Mouse (Mus musculus) kidney, postnatal 4 days (tissue): ENCODE measurements at regions not wholly inside any gene's neighbourhood (a gene's known extent, or its start where the extent isn't known, plus 50 kb on each side); places are given as distances from the start of the nearest gene placed in this dataset.
A peak's percentile ranks its signal among the peaks of the same experiment; 100 is the strongest.

ENCODE experiments used
- DNase-seq, 2 experiments: peaks; one replicate each; pipeline ENCODE4 v3.0.0; 2021; ENCODE audit warnings: mixed read lengths in 2 of 2

DNA sequence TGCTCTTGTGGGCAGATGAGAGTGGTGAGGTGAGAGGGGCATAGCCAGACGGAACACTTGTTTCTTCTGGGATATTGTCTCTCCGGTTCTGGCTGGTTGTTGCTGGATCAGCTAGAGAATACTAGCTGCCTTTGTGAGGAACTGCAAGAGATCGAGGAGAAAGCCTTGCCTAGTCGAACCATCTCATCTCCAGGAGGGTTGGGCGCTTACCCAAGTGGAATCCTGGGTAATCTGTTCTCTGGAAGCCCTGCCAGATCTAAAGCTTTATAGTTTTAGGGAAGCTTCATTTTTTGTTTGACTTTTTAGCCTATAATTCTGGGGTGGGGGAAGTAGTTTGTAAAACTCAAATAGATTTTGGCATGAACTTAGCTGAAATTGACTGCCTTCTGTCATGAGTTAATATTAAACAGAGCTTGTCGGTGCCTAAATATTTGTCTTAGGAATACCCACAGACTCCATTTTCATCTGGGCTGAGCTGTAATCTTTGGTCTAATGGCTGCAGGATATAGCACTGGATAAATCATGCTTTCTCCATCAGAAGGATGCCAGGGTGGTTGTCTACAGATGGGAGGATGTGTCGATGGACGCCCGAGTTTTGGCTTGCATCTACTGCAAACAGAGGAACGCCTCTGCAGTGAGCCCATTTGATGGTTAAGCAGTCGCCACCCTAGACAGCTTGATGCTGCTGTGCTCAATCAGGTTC is 279.1 kb upstream of the Zfp64 start:
- DNase-seq: no peak

- DNase-seq: no peak
These were observed 278.1 kb upstream of the Zfp64 start for GRCm38 (mm10) chr2:169233151-169234123.

- no peak for DNase-seq
These were observed 266.9 kb upstream of the Zfp64 start for GRCm38 (mm10) chr2:169222264-169222663.

GRCm38 (mm10) chr2:169221141-169221540 is 265.8 kb upstream of the Zfp64 start:
- no peak for DNase-seq

DNA sequence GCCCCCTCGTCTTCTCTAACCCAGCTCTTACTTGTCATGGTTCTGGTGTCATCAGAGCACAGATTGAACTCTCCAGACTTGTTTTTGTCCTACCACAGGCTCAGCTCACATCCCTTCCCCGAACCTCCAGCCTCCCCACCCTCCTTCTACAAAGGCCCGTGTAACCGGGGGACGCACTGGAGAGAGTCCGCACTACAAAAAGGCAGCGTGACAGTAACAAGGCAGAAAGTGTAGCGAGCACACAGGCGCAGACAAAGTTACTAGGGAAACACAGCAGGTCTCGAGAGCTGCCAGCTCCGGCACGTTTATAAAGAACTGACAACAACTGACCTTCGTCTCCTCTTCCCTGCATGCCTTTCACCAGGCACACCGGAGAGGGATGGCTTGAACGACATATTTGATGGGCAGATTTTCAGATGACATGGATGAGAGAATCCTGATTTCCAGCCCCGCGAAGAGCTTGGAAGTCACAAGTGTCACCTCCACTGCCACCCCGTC is 260.2 kb upstream of the Zfp64 start:
- DNase-seq: no peak

GRCm38 (mm10) chr2:169214396-169214795 is 259.0 kb upstream of the Zfp64 start:
- no peak for DNase-seq

- DNase-seq: peak; percentile 60 to 72
These were observed 257.9 kb upstream of the Zfp64 start for GRCm38 (mm10) chr2:169213314-169213713.

GRCm38 (mm10) chr2:169212676-169213257 is 257.4 kb upstream of the Zfp64 start:
- DNase-seq: peak; percentile 39 to 54

DNA sequence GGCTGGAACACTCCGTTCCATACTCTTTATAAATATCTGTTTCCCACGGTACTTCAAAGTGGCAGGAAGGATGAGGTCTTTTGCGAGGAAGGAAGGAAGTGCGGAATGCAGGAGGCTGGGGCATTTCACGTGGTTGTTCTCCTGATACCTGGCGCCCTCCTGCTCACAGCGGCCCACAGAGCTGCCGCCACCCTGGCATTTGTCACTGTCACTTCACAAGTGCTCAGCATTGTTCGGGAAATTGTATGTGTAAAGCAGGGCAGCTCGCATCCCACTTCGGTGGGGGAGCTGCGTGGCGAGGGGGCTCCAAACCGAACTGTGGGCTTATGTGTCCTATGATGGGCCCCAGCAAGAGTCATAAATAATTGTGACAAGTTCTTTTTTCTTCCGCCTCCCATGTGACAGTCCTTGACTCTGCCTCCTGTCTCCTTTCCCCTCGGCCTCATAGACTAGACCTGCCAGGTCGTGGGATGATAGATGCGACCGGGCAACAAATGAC is 248.9 kb upstream of the Zfp64 start:
- peak; percentile 12 to 29 for DNase-seq

- DNase-seq: no peak
These were observed 236.6 kb upstream of the Zfp64 start for GRCm38 (mm10) chr2:169191974-169192373.

GRCm38 (mm10) chr2:169191465-169191864 is 236.1 kb upstream of the Zfp64 start:
- DNase-seq: no peak

DNA sequence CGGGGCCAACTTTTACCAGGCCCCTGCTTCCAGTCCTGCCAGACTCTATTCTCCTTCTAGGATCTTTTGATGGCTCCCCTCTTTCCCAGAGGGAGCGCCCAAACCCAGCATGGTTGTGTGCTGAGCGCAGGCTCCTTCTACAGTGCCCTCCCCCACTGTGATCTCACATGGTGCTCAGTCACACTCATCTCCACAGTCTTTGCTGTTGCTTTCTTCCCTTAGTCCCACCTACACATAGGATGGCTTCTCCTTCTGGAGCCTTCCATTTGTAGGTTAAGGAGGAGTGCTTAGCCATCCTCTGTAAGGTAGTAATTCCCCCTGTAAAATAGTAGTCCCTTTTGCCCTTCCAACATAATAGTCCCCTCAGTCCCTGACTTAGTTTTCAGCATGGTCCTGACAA is 222.2 kb upstream of the Zfp64 start:
- DNase-seq: no peak

DNA sequence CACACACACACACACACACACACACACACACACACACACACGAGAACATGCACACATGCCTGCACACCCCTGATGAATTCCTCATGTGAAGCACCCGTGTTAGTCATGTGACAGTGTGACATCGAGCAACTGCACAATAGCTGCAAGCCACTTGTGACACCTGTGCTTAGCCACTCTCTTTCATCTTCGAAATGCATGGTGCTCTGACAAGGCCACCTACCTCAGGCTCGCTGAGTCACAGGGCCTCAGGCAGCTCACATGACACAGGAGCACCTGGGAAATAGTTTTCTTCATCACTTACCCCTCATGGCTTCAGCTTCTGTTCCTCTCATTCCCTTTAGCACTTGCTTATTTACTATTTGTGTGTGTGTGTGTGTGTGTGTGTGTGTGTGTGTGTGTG is 213.4 kb upstream of the Zfp64 start:
- DNase-seq: no peak

GRCm38 (mm10) chr2:169168376-169168775 is 213.0 kb upstream of the Zfp64 start:
- DNase-seq: no peak

- DNase-seq: peak; percentile 27
These were observed 206.3 kb upstream of the Zfp64 start for GRCm38 (mm10) chr2:169161651-169162050.

GRCm38 (mm10) chr2:169158760-169159159 is 203.4 kb upstream of the Zfp64 start:
- DNase-seq: no peak

DNA sequence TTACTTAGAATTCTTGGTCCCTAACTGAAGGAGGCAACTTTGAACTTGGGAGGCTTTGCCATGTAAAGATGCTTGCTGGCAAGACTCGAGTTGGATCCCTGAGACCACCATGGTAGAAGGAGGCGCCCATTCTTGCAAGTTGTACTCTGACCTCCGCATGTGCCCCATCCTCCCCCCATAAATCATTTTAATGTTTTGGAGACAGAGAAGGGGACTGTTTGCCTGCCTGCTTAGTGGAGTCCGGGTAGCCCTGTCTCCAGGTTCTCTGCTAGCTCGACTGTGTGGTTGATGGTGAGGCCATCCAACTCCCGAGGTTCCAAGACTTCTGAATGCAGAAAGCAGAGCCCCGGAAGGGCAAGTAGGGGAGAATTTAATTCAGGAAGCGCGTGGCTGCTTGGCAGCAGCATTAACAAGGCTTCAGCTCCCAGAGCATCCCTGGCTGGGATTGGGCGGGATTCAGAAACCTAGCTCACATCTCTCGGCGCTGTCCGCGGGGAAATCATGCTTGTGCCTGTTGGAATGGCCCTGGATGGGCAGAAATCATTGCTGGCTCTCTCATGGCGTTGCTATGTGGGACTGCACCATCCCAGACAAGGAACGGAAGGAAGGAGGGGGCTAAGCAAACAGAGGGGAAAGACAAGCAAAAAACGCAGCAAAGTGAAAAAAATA is 202.8 kb upstream of the Zfp64 start:
- peak; percentile 53 to 67 for DNase-seq

DNA sequence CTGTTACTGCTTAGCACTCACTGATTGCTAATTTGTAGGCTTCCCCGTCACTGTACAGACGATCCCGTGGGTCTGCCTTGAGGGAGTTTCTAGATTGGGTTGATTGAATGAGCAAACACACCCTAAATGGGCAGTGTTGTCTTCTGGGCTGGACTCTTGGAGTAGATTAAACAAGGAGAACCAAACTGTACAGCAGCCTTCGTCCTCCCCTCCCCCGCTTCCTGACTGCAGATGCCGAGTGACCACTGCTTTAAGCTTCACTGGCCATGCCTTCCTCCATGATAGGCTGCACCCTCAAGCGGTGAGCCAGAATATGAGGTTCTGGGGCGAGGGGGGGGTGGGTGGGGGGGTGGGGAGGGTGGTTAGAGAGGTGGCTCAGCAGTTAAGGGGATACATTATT is 201.5 kb upstream of the Zfp64 start:
- peak; percentile 58 to 68 for DNase-seq

- DNase-seq: no peak
These were observed 199.5 kb upstream of the Zfp64 start for GRCm38 (mm10) chr2:169154881-169155280.

DNA sequence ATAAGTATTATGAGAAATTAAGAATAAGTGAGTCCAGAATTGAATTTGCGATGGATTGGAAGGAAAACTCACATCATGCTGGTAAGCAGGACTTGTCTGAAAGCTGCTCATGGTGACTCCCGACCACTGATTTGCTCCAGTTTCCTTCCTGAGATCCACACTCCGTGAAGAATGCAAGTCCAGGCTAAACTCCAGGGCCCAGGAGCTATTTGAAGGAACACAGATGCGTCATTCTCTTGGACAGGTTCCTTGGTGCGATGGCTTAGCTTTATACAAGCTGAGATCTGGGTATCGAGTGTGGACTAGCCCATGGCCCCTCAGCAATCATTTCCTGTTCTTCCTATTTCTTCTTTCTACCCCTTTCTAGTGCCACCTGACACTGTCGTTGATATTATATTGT is 192.3 kb upstream of the Zfp64 start:
- DNase-seq: no peak

GRCm38 (mm10) chr2:169142224-169142623 is 186.8 kb upstream of the Zfp64 start:
- no peak for DNase-seq

- peak in 1 of 2 experiments; percentile 28 for DNase-seq
These were observed 178.5 kb upstream of the Zfp64 start for GRCm38 (mm10) chr2:169133855-169134254.

DNA sequence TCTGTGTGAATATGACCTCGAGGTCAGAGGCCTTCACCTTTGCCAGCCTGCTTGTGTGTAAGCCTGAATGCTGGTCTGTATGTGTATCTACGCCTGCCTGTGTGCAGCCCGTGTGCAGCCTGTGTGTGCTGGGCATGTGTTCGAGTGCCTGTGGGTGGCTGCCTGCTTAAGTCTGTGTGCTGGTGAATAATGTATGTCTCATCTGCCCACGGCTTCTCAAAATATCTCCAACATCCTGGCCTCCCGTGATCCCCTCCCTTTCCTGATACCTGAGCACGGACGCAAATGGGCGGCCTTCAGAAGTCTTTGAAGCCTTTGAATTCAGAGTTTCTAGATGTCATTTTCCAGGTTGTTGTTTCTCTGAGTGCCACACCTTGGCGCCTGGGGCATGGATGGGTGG is 170.1 kb upstream of the Zfp64 start:
- DNase-seq: no peak
